Comparison of ENCODE assay signal across 15 mouse cellular contexts in genomic region chr16:37645799-37646198, GRCm38 (mm10).
"Had no signal": no experiment of that assay in that cellular context is flagged by ENCODE, and none has a peak within 500 bp of the region (broad histone marks: within the 10 kb centered on the region; RNA-seq: fewer than 3 reads in every experiment).

No protein-coding gene starts in this region.

- H3K4me2 ChIP-seq: neural tube, embryonic 15.5 days; stomach, embryonic 15.5 days had no signal

- H3K4me1 ChIP-seq: stomach, embryonic 15.5 days had no signal

- H3K27ac ChIP-seq: neural tube, embryonic 15.5 days; stomach, embryonic 15.5 days; stomach, postnatal 0 days had no signal

- H3K27me3 ChIP-seq: neural tube, embryonic 15.5 days; stomach, embryonic 15.5 days had no signal

- H3K9me3 ChIP-seq: neural tube, embryonic 15.5 days; stomach, embryonic 15.5 days had no signal

- H3K4me3 ChIP-seq: neural tube, embryonic 15.5 days; stomach, embryonic 15.5 days had no signal

- H3K9ac ChIP-seq: neural tube, embryonic 15.5 days; stomach, embryonic 15.5 days had no signal

- DNase-seq: retina, postnatal 1 day; right cerebral cortex, adult 18-20 months; right cerebral cortex, postnatal 14 days; right cerebral cortex, postnatal 25 days; right cerebral cortex, postnatal 4 days; spleen, adult 18-20 months; thymus, adult 18-20 months; thymus, adult 2 months; thymus, postnatal 14 days; thymus, postnatal 25 days; thymus, postnatal 36 days; thymus, postnatal 4 days had no signal
